Mouse (Mus musculus): ENCODE measurements around the gene Nek6.

GRCm38 (mm10) chr2:38616956-38617872 is 105.8 kb downstream of the Nek6 start:
- no peak for TF ChIP-seq CEBPB (IDR thresholded peaks at IDR 0.05; ENCODE audit: insufficient read depth, poor library complexity, severe bottlenecking)
- TF ChIP-seq E2F4 (IDR thresholded peaks at IDR 0.05; ENCODE audit: insufficient read depth): no peak
- TF ChIP-seq POLR2A (IDR thresholded peaks at IDR 0.05; ENCODE audit: insufficient read length, low read depth): no peak
- no peak for TF ChIP-seq POLR2AphosphoS2 (IDR thresholded peaks at IDR 0.05; ENCODE audit: insufficient read length, low read depth)
- no peak for TF ChIP-seq TCF3 (IDR thresholded peaks at IDR 0.05; ENCODE audit: insufficient read length, low read depth)
- TF ChIP-seq MYOG (IDR thresholded peaks at IDR 0.05; ENCODE audit: control insufficient read depth in 1 of 3, insufficient read depth in 1 of 3, insufficient read length in 2 of 3, low read depth in 2 of 3): no peak
- TF ChIP-seq REST (IDR thresholded peaks at IDR 0.05; ENCODE audit: insufficient read depth, insufficient read length): no peak
- TF ChIP-seq USF1 (IDR thresholded peaks at IDR 0.05; ENCODE audit: low read depth): no peak

Measured in myocyte (in vitro differentiated cells).